Mouse (Mus musculus): ENCODE measurements around the gene Col4a2. TPM values are rescaled to one million over a fixed set of nuclear protein-coding genes. Genes with fewer than 3 reads are reported as not detected.

The Col4a2 gene
- total RNA-seq, 1 experiment from 2014 or later, result 341 TPM

DNA sequence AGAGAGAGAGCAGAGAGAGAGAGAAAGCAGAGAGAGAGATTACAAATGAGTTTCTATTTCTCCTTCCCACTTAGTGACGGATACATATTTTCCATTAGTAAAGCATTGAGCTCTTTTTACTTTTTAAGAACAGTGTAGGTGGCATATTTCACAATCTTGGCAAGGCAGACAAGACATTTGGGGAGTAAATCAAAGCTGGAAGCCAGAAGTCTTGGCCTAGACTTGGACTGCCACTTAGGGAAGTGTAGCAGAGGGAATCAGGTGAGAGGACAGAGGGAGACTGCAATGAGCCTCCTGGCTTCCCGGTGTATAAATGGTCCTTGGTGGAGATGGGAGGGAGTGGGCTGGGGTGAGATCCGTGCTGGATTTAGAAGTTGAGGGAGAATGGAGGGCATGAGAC, 70.3 kb downstream of the Col4a2 start:
- no peak for DNase-seq

DNA sequence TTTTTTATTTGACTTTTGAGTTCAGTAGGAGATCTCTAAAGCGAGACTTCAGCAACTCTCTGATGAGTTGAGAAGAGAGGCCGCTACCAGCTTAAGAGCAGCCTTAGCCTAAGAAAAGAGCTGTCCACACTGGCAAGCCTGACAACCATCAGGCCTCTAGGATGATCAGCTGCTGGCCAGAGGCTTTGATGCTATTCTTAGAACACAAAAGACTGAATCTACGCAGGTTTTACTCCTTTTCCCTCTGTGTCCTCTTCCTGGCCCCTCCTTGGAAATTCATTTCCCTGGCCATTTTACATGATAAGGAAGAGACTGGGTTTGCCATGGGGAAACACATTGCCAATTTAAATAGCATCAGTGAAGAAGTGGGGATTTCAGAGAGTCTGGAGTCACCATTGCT, 70.8 kb downstream of the Col4a2 start:
- DNase-seq, result no peak

DNA sequence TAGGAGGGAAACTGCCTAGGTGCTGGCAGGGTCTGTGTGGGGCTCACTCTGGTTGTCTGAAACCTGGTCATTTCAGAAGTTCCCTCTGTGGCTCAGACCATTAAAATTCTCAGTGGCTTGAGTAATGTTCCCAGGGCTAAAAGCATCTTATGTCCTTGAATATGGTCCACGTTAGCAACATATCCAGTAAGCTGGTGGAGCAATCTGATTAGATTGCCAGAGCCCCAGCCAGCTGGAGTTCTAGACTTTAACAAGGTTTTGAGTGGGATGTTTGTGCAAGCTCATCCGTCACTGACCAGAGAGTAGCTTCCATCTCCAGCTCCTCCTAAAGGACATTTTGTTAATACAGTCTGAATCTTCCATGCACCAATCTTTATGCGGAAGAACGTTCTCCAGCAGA, 72.2 kb downstream of the Col4a2 start:
- DNase-seq, result peak; percentile 59

DNA sequence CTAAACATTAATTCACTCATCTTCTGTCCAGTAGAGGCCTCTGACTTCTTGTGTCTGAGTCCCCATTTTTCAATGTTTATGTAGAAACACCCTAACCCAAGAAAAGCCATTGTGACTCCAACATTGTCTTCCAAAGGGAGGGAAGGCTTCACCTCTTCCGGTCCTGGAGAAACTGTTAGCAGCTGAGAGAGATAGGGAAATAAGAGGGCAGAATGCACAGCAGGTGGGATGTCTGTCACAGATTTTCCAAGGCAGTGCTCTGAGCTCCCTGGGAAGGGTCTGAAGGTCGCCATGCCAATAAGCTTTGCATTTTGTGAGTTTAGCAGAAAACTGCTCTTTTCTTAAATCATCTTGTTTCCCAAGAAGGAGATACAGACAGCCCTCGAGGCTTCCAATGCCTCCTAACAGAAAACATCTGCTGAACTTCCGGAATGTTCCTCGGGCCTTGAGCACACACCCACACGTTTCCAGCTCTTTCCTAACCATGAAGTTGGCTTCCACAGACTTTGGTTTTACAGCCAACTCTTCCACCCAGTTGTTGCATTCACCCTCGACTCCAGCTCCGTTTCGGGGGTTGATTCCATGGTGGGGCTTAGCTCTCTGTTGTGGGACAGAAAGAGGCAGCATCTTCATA, 72.8 kb downstream of the Col4a2 start:
- no peak for DNase-seq

DNA sequence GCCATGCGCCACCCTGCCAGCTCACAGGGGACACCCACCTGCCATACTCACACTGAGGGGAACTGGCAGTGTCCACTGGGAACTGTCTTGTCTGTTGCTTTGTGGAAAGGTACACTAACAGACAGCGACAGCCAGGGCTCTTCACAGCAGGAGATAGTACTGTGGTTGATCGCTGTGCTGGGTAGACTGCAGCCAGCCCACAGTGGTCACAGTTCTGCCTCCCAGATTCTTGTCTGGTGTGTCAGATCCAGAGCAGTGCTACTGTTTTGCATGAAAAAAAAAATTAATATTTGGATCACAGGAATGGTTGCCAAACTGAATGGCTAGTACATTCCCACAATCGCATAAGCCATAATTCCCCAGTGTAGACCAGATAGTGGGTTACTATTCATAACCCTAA, 74.7 kb downstream of the Col4a2 start:
- no peak for DNase-seq

DNA sequence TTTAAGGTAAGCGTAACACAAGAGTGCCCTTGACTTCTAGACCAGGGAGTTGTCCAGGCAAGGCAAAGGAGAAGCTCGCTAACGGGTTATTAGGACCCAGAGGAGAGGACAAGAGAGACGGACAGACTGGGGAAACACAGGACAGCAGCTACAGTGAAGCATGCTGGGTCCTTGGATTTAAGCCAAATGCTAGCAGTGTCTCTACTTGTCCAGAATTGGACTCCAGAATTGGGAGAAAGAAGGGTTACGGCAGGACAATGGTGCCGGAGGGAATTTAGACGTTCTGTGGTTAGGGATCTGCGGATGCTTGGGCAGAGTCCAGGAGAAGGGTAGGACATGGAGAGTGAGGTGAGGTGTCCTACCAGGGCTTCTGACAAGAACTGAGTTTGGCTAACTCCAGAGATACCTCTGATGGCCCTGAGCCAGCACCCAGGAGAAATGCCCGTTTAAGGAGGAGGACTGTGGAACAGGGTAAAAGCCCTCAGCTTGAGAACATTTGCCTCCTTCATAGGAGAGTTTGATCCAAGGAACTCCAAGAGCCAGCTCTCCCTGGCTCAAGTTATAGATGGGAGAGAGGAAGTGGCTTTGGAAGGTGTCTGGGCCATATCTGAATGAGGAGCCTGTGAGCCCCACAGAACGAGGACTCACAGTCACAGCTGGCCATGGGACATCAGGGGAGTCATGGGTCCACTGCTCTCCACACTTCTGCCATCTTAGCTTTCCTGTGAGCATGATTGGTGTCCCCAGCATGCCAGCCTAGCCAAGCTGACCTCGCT, 76.9 kb downstream of the Col4a2 start:
- no peak for DNase-seq

DNA sequence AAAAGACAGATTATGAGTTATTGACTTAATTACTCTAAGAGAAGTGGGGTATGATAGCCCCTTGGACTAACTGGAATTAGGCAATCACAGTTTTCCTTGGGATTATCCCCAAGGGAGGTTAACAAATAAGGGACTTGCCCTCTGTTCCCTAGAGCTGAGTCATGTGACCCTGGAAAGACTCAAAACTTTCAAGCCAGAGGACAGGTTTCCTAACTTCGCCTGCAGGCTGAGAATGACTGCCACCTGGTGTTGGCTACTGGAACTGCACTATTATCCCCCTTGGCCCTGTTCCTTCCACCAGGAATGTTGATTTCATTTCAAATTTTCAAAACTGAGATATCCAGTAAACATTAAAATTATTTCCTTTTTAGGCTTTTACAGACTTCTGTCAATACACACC, 80.1 kb downstream of the Col4a2 start:
- peak; percentile 86 for DNase-seq

DNA sequence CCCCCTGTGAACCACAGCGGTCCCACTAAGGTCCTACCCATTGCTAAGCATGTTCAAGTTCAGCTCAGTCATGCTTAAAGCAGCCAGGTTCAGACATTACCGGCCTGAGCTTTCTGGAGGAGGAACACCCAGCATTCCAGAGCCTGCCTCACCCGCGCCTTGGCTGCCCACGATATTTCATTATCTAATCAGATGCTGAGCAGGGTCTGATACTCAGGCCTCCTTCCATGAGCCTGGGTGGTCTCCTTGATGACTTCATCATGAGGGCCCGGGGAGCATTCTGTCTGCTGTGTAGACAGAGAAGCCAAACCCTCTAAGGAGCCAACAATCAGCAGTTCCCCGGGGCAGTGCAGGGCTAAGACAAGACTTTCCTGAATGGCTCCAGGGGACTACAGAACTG, 80.6 kb downstream of the Col4a2 start:
- no peak for DNase-seq

DNA sequence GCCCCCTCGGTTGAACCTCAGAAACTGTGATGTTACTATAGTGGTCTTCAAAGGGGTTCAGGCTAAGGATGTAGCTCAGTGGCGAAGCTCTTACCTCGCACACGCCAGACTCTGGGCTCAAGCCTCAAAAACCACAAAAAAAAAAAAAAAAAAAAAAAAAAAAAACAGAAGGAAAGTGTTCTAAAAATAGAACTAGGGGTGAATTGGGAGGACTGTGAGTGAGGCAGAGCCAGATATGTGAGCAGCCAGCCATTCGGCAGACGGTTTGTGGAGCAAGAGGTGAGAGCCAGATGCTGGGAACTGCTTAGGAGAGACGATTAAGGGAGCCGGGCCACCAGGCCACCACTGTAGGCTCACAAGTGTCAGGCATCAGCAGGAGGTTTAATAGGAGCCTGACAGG, 81.0 kb downstream of the Col4a2 start:
- DNase-seq, result no peak

DNA sequence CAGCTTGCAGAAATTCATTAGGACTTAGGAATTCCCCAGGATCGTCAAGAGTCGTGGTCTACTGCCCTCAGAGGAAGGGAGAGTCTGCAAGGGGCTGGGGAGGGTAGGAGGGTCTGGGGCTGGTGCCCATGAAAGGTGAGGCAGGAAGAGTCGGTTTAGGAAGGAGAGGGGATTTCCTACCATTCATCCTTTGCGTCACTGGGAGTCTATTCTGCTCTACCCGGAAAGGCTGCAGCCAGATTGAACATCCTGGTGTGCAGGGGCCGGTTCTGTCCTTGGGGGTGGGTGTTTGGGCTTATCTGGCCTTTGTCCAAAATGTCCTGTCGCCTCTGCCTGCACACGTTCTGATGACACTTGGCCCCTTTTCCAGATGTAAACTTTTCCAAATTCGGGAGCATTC, 82.2 kb downstream of the Col4a2 start:
- no peak for DNase-seq

DNA sequence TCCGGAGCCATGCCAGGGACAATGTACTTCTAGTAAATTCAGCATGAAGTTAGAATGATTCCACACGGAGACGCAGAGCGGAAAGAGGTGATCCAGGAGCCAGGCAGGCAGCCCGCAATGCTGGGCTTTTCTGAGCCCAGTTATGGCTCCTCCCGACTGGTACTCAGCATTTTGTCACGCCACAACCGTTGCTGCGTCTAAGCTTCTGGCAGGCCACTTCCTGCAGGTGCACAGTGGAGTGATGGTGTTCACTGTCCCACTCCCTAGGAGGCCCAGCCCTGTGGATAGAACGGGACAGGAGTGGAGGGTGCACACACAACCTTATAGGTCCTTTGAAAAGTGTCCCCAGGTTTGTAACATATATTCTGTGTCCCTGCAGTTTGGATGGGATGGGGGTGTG, 83.0 kb downstream of the Col4a2 start:
- DNase-seq, result no peak

DNA sequence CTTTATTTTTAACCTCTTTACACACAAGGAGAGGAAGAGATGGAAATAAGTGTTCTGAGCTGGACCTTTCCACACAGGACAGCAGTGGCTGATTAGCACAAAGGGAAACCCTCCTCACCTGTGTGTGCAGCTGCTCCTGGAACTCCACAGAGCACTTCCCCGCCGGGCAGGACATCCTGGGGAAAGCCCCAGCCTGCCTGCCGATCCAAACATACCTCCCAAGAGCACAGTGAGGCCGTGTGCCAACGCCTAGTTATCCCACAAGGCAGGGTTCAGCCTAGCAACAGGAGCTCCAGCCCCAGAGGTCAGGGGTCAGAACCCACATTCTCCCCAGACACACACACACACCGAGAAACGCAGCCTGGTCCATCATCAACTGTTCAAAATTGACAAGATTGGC, 83.5 kb downstream of the Col4a2 start:
- peak; percentile 61 for DNase-seq

DNA sequence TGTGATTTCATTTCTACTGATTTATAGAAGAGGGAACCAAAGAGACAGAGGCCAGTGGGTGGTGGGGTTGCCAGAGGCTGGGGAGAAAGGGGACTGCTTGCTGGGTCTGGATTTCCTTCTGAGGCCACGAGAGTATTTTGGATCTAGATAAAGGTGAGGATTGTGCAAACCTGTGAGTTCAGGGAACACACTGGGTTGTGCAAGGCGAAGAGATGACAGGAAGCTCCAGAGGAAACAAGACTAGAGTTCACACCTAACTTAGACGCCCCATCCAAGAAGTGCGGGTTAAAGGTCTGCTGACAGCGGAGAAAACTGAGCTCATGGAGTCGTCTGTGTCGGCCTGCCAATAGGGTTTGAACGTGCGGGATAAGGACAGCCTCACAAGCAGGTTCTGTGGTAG, 84.5 kb downstream of the Col4a2 start:
- DNase-seq, result no peak

DNA sequence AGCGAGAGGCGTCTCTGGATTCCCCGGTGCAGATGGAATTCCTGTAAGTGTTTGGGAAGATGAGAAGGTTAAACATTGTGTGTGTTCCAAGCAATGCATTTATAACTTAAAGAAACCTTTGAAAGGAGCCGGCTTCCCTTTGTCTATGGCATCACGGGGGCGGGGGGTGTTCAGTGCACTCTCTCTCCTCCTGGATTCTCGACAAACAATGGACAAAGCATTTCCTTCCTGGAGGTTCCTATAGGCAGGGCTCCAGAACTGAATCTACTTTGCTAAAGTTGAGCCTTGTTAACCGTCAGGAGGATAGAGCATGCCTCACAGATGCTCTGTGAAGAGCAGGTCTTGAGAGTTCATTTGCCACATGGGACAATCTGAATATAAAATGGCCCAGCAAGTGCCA, 87.1 kb downstream of the Col4a2 start:
- DNase-seq, result no peak

DNA sequence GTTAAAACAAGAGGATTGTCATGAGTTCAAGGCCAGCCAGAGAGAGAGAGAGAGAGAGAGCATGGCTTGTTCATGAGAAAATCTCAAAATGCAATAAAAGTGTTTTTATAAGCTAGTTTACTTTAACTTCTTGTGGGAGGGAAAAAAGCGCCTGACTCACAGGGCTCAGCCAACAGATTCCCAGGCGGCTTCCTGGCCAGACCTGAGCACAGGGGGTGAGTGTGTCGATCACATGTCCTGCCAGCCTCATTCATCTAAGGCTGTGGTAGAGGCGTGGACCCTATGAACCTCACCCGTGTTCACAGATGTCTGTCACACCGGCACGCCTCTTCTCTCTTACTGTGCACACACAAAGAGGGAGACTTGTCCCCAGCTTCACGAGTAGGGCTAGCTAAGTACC, 87.6 kb downstream of the Col4a2 start:
- peak; percentile 66 for DNase-seq

DNA sequence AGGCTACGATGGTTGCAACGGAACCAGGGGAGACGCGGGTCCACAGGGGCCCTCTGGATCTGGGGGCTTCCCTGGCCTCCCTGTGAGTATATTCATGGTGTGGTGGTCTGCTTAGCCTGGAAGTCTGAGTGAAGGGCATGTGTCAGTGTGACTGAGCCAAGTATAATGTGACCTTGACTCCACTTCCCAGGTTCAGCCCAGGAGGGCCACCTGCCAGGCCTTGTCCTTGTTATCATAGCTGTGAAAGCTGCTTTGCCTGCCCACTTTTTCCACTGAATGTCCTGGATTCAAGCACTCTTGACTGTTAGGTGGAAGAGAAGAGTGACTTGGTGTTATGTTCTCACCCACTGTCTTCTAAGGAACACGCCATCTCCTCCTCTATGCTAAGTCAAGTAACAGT, 88.6 kb downstream of the Col4a2 start:
- no peak for DNase-seq

DNA sequence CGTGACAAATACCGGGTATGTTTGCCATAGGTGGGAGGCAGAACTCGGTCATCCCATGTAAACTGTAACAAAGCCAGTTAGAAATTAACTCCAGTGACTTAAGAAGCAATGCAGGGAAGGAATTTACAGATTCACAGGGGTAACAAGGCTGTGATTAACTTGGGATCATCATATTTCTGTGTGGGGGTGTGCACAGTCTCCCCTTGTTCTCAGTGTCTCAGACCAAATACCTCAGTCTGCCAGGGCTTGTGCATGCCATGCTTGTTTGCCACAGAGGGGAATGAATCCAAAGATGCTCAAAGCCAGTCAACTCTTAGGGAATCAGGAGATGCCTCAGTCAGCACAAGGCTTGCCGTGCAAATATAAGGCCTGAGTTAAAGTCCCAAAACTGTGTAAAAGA, 89.6 kb downstream of the Col4a2 start:
- DNase-seq, result no peak

DNA sequence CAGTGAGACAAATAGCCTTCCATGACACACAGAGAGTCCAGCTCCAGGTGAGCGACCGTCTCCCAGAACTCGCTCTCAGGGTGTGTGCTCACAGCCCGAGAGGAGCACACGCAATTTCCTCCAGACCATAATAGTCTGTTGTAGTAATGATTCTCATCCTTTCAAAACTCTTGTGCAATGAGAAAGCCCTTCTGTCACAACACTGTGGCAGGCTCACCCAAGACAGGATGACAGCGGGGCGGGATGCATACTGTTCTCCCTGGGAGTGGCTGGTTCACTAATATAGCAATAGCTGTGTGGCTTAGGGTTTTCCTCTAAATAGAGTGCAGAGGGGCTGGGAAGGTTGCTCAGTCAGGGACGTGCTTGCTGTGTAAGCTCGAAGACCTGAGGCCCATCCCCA, 91.2 kb downstream of the Col4a2 start:
- DNase-seq, result no peak

DNA sequence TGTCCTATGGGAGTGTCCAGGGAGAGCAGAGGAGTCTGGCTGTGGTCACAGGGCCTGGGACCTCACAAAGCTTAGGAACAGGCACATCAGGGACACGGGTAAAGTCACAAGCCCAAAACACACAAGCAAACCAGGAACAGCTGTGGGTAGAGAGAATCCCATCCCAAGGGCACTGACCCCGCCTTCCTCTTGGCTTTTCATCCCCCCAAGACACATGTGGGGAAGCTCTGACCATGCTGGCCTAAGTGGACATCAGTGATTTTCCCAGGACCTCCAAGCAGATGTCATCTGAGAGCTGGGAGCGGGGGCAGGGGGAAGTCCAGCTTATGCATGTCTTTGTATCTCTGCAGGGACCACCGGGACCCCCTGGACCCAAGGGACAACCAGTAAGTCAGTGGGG, 92.0 kb downstream of the Col4a2 start:
- DNase-seq, result no peak

DNA sequence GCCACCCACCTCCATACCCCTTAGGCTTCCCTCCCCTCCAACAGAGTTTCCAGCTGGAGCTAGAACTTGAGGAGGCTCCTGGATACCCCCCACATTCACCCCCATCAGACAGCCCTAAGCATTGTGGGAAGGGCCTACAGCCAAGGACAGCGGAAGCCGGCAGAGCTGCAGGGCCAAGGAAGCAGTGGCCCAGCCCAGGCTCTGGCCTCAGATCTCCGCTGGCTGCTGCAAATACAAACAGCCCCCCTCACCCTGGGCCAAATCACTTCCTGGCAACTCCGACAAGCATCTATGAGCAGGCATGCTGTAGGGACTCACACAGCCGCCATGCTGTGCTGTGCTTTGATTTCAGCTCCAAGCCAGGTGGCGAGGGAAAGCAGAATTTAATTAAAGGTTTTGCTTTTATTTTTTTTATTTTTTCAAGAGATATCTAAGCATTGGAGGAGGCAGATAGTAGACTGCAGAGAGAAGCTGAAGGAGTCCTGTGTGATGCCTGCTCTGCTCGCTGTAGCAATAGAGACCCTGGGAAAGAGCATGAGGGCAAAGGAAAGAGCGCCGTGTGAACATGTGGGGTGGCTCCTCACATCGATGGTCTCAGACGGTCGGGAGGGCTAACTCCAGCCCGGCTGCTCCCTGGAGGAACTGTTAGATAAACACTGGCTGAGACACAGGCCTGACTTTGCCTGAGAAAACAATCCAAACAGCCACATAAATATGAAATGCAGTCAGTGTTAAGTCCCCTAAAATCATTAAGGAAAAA, 93.3 kb downstream of the Col4a2 start:
- peak; percentile 86 for DNase-seq

DNA sequence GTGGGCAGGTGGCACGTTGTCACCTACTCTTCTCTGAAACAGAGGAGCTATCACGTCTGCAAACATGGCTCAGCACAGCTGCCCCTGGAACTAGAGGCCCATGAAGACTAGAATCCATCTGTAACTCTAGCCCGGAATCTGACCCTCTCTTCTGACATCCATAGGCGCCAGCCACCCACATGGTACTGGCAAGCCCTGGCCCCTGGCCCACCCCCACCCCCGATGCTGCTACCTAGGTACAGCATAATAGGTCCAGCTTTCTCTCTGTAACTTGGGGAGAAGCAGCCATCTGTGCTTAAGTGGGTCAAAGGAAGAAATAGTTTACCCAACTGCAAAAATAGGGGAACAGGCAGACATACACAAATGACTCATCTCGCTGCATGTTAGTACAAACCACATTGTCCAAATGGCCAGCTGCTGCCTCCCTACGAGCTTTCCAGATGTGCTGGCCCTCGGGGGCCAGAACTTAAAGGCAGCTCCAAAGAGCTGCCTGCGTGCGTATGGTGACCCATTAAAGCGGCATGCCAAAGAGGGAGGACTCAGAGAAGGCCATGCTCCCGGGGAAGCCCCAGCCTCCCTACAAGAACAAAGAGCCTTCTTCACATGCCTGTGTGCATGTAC, 99.0 kb downstream of the Col4a2 start:
- DNase-seq, result no peak

DNA sequence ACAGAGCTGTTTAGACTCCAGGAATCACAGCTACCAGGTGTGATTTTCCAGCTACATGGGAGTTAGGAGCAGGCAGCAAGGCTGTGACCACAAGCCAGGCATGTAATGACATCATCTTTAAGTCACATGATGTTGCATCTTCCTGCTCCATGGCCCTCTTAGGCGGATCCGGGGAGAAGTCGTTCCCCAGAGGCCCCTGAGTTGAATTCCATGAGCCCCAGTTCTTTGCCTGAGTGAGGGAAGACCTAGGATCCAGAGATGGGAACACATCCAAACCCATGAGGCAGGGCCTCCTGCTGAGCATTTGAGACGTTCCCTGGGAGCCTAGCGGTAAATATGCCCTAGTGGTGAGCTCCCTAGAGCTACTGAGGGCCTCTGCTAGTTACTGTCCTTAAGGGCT, 99.8 kb downstream of the Col4a2 start:
- DNase-seq, result no peak

DNA sequence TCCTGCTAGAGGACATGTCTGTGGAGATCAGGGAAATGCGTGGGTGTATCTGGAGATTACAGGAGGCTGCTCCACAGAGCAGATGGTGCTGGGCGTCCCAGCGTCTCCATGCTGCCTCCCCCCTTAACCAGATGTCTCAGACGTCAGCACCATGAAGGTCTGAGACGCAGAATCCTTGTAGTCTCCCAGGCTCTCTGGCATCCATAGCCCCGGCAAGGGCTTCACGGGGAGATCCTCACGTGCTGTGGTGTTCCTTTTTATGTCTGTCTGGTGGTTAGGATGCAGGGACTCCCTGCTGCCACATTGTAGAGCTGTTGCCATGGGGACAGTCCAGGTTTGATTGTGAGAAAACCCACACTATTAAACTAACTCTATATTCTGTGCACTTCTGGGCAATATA, 101.7 kb downstream of the Col4a2 start:
- no peak for DNase-seq

All from adrenal gland, postnatal 14 days (tissue).